Mouse (Mus musculus) macrophage (primary cell): ENCODE measurements around the gene Abhd17b. TPM values are rescaled to one million over a fixed set of nuclear protein-coding genes. Genes with fewer than 3 reads are reported as not detected.
A peak's percentile ranks its signal among the peaks of the same experiment; 100 is the strongest.

Experiments
- H3K27ac ChIP-seq: fragments of 350-480 bp; formaldehyde crosslinking; 2 replicates; pipeline ENCODE4 v1.9.0; 2021
- H3K36me3 ChIP-seq: fragments of 350-480 bp; formaldehyde crosslinking; 2 replicates; pipeline ENCODE4 v1.9.0; 2021; ENCODE audit errors: inconsistent target
- H3K4me3 ChIP-seq: fragments of 350-480 bp; formaldehyde crosslinking; 2 replicates; pipeline ENCODE4 v1.9.0; 2021; ENCODE audit errors: inconsistent target
- H3K79me2 ChIP-seq: fragments of 350-480 bp; formaldehyde crosslinking; 2 replicates; pipeline ENCODE4 v1.9.0; 2021; ENCODE audit errors: inconsistent target
- WGBS: methylation state at CpG from one replicate; pipeline ENCODE4 v1.1.7; 2026; ENCODE audit warnings: inconsistent platforms; ENCODE audit not compliant: missing documents; 5-methylcytosine and 5-hydroxymethylcytosine counted together
- polyA plus RNA-seq: library from polyadenylated mRNA; stranded (reverse); fragments of 250-400 nt; gene quantifications from 3 replicates; pipeline ENCODE4 v1.2.4, GENCODE M21; 2018; ENCODE audit warnings: inconsistent platforms

Abhd17b gene
- polyA plus RNA-seq, 1 experiment from 2014 or later, result 12.1 TPM

- no peak overlapping the region for H3K27ac ChIP-seq
- no peak overlapping the region for H3K4me3 ChIP-seq
- H3K36me3 ChIP-seq, result no peaks in the 10 kb centered on the region
- 50% methylated on average over 14 of the region's 14 CpGs for WGBS
- H3K79me2 ChIP-seq, result peaks cover 68% of the 10 kb centered on the region; the same call in 1 of the 2 replicates
Observed at GRCm38 (mm10) chr19:21630656-21631331, 22.2 kb upstream of the Abhd17b start.

- Histone ChIP-seq H3K27ac (no peak overlapping the region), H3K4me3 (no peak overlapping the region), H3K36me3 (no peaks in the 10 kb centered on the region), H3K79me2 (peaks cover 86% of the 10 kb centered on the region)
- WGBS, result 94% methylated on average over 2 of the region's 2 CpGs
Observed at GRCm38 (mm10) chr19:21635406-21635805, 17.6 kb upstream of the Abhd17b start.

- Histone ChIP-seq H3K4me3 (no peak overlapping the region), H3K36me3 (no peaks in the 10 kb centered on the region), H3K79me2 (peaks cover 88% of the 10 kb centered on the region), H3K27ac (no peak overlapping the region)
- 46% methylated on average over 3 of the region's 3 CpGs for WGBS
Observed at GRCm38 (mm10) chr19:21636907-21637306, 16.1 kb upstream of the Abhd17b start.

GRCm38 (mm10) chr19:21637672-21638071, 15.3 kb upstream of the Abhd17b start:
- Histone ChIP-seq H3K4me3 (no peak overlapping the region), H3K79me2 (peaks cover 95% of the 10 kb centered on the region), H3K36me3 (no peaks in the 10 kb centered on the region), H3K27ac (no peak overlapping the region)
- 83% methylated on average over 7 of the region's 7 CpGs for WGBS

- Histone ChIP-seq H3K27ac (no peak overlapping the region), H3K36me3 (no peaks in the 10 kb centered on the region), H3K4me3 (no peak overlapping the region), H3K79me2 (peaks cover 100% of the 10 kb centered on the region)
- 36% methylated on average over 1 of the region's 1 CpGs for WGBS
Observed at GRCm38 (mm10) chr19:21643935-21644334, 9.1 kb upstream of the Abhd17b start.

- H3K4me3 ChIP-seq, result no peak overlapping the region
- WGBS, result 98% methylated on average over 4 of the region's 4 CpGs
Observed at GRCm38 (mm10) chr19:21645301-21645700, 7.7 kb upstream of the Abhd17b start.

GRCm38 (mm10) chr19:21646142-21646541, 6.8 kb upstream of the Abhd17b start:
- WGBS, result 38% methylated on average over 6 of the region's 6 CpGs
- Histone ChIP-seq H3K79me2 (peaks cover 100% of the 10 kb centered on the region), H3K27ac (no peak overlapping the region; the same call in 1 of the 2 replicates), H3K36me3 (no peaks in the 10 kb centered on the region), H3K4me3 (no peak overlapping the region)

More at GRCm38 (mm10) chr19:21645301-21645700, 7.7 kb upstream of the Abhd17b start:
- Histone ChIP-seq H3K79me2 (peaks cover 100% of the 10 kb centered on the region), H3K27ac (no peak overlapping the region), H3K36me3 (no peaks in the 10 kb centered on the region)

- WGBS, result 59% methylated on average over 6 of the region's 6 CpGs
- H3K79me2 ChIP-seq, result peaks cover 86% of the 10 kb centered on the region
- H3K36me3 ChIP-seq, result no peaks in the 10 kb centered on the region
- H3K27ac ChIP-seq, result peak overlapping the region; percentile 76
- peak overlapping the region; percentile 96 for H3K4me3 ChIP-seq
Observed at GRCm38 (mm10) chr19:21651664-21652063, 1.3 kb upstream of the Abhd17b start.

GRCm38 (mm10) chr19:21652285-21653171, 457 bp upstream of the Abhd17b start, which contains the start of gene 1110059E24Rik:
Gene 1110059E24Rik (minus strand): TSS chr19:21652976.
- H3K79me2 ChIP-seq, result peaks cover 86% of the 10 kb centered on the region
- peak within 1 kb of the TSS; percentile 76 for H3K27ac ChIP-seq
- H3K36me3 ChIP-seq, result no peaks in the 10 kb centered on the region
- H3K4me3 ChIP-seq, result peak within 1 kb of the TSS; percentile 96
- WGBS, result 4% methylated on average over 52 of the region's 52 CpGs

GRCm38 (mm10) chr19:21654788-21655187, 1.8 kb downstream of the Abhd17b start:
- no peak overlapping the region for H3K27ac ChIP-seq
- no peaks in the 10 kb centered on the region for H3K36me3 ChIP-seq
- H3K4me3 ChIP-seq, result peak overlapping the region; percentile 55
- H3K79me2 ChIP-seq, result peaks cover 86% of the 10 kb centered on the region
- WGBS, result 72% methylated on average over 7 of the region's 7 CpGs

GRCm38 (mm10) chr19:21660734-21661133, 7.7 kb downstream of the Abhd17b start:
- 77% methylated on average over 1 of the region's 1 CpGs for WGBS

GRCm38 (mm10) chr19:21663756-21664456, 10.9 kb downstream of the Abhd17b start:
- peaks cover 94% of the 10 kb centered on the region for H3K79me2 ChIP-seq
- H3K4me3 ChIP-seq, result no peak overlapping the region
- 20% methylated on average over 4 of the region's 4 CpGs for WGBS
- no peaks in the 10 kb centered on the region for H3K36me3 ChIP-seq
- H3K27ac ChIP-seq, result no peak overlapping the region

More at GRCm38 (mm10) chr19:21660734-21661133, 7.7 kb downstream of the Abhd17b start:
- Histone ChIP-seq H3K4me3 (no peak overlapping the region), H3K36me3 (no peaks in the 10 kb centered on the region), H3K79me2 (peaks cover 100% of the 10 kb centered on the region), H3K27ac (no peak overlapping the region)

- WGBS, result 98% methylated on average over 4 of the region's 4 CpGs
- Histone ChIP-seq H3K36me3 (no peaks in the 10 kb centered on the region), H3K79me2 (peaks cover 93% of the 10 kb centered on the region), H3K4me3 (no peak overlapping the region), H3K27ac (no peak overlapping the region)
Observed at GRCm38 (mm10) chr19:21669650-21670049, 16.7 kb downstream of the Abhd17b start.

- Histone ChIP-seq H3K27ac (no peak overlapping the region), H3K79me2 (peaks cover 85% of the 10 kb centered on the region), H3K36me3 (peaks cover 9% of the 10 kb centered on the region; the same call in 1 of the 2 replicates), H3K4me3 (no peak overlapping the region)
- WGBS, result 94% methylated on average over 17 of the region's 17 CpGs
Observed at GRCm38 (mm10) chr19:21674354-21675096, 21.5 kb downstream of the Abhd17b start.
